Mouse (Mus musculus) olfactory bulb, adult 2 months (tissue): ENCODE measurements at regions not wholly inside any gene's neighbourhood (a gene's known extent, or its start where the extent isn't known, plus 50 kb on each side); places are given as distances from the start of the nearest gene placed in this dataset.

ENCODE experiments used
- CTCF ChIP-seq: fragments of 200-500 bp; IDR thresholded peaks from 2 replicates; pipeline ENCODE4 v1.5.1; 2012; ENCODE audit warnings: low read depth, mild to moderate bottlenecking, low read length, moderate library complexity; ENCODE audit not compliant: insufficient read depth
- POLR2A ChIP-seq: fragments of 200-500 bp; IDR thresholded peaks from 2 replicates; pipeline ENCODE4 v1.6.1; 2012; ENCODE audit warnings: mild to moderate bottlenecking, low read depth, low read length, moderate library complexity; ENCODE audit not compliant: insufficient read depth

DNA sequence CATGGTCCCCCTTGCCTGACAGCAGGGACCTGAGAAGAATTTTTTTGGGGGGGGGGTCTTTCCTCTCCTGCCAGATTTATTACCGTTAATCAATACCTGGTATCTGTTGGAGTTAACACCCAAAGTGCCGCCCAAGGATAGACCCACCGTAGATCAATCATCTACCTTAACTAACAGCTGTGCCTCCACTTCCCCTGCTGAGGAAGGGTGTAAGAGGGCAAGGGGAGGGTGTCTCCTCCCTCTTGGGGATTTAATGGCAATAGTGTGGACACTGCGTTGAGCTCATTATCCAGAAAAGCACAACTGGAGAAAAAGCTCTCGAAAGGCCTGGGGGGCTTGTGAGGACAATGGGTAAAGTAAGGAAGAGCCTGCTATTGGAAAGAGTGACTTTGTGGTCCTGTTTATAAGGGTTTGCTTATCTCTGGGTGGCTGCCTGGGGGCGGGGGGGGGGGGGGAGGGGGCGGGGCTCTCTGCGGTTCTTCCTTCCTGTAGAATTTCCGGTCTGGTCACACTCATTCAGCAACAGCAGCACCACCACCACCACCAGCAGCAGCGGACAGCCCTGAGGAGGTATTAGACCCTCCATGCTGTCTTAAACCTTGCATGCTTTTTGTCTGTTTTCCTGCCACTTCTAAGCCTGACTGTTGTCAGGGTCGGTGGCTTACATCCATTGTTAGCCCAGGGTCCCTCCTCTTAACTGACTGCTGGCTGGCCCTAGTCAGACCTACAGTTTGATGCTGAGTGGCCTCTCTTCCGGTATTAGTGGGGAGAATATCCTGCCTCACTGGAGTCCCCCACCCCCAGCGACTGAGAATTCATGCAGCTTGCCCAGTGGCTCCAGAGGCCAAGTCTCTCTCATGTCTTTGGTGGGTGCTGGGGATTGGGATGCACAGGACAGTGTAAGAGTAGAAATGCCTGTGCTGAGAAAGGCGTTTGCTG is 138.0 kb upstream of the Lemd2 start:
- TF ChIP-seq CTCF (no peak), POLR2A (no peak)
